Mouse (Mus musculus): Measurements from ENCODE around the gene Cpd. TPM values are rescaled to one million over a fixed set of nuclear protein-coding genes. Genes with fewer than 3 reads are reported as not detected.

The Cpd gene
- polyA plus RNA-seq, 1 experiment: 51.9 TPM

GRCm38 (mm10) chr11:76849596-76849995 lies 2.8 kb upstream of the Cpd start:
- Histone ChIP-seq H3K4me3 (ENCODE audit: insufficient read depth, low read length) (no peak overlapping the region), H3K4me1 (ENCODE audit: control insufficient read depth, insufficient read depth, low read length) (peaks cover 8% of the 10 kb centered on the region), H3K27ac (ENCODE audit: insufficient read depth, low read depth, low read length) (no peak overlapping the region)
- no peak for TF ChIP-seq POLR2A (IDR thresholded peaks at IDR 0.05; ENCODE audit: borderline replicate concordance, low read depth, low read length)
- TF ChIP-seq CTCF (IDR thresholded peaks at IDR 0.05; ENCODE audit: low read depth, low read length): no peak

- H3K4me3 ChIP-seq (ENCODE audit: insufficient read depth, low read length): no peak overlapping the region
- no peak overlapping the region for H3K27ac ChIP-seq (ENCODE audit: insufficient read depth, low read depth, low read length)
- H3K4me1 ChIP-seq (ENCODE audit: control insufficient read depth, insufficient read depth, low read length): peaks cover 14% of the 10 kb centered on the region
- no peak for TF ChIP-seq POLR2A (IDR thresholded peaks at IDR 0.05; ENCODE audit: borderline replicate concordance, low read depth, low read length)
- no peak for TF ChIP-seq CTCF (IDR thresholded peaks at IDR 0.05; ENCODE audit: low read depth, low read length)
These were observed 1.3 kb upstream of the Cpd start for GRCm38 (mm10) chr11:76848081-76848480.

- Histone ChIP-seq H3K4me3 (ENCODE audit: insufficient read depth, low read length) (peak overlapping the region; percentile 63), H3K27ac (ENCODE audit: insufficient read depth, low read depth, low read length) (no peak overlapping the region), H3K4me1 (ENCODE audit: control insufficient read depth, insufficient read depth, low read length) (peaks cover 14% of the 10 kb centered on the region)
- TF ChIP-seq POLR2A (IDR thresholded peaks at IDR 0.05; ENCODE audit: borderline replicate concordance, low read depth, low read length): no peak
- TF ChIP-seq CTCF (IDR thresholded peaks at IDR 0.05; ENCODE audit: low read depth, low read length): no peak
These were observed 536 bp upstream of the Cpd start for GRCm38 (mm10) chr11:76847354-76847753.

- no peak for TF ChIP-seq POLR2A (IDR thresholded peaks at IDR 0.05; ENCODE audit: borderline replicate concordance, low read depth, low read length)
- TF ChIP-seq CTCF (IDR thresholded peaks at IDR 0.05; ENCODE audit: low read depth, low read length): no peak
- peak overlapping the region; percentile 63 for H3K4me3 ChIP-seq (ENCODE audit: insufficient read depth, low read length)
- peak overlapping the region; percentile 32 for H3K27ac ChIP-seq (ENCODE audit: insufficient read depth, low read depth, low read length)
- H3K4me1 ChIP-seq (ENCODE audit: control insufficient read depth, insufficient read depth, low read length): peaks cover 14% of the 10 kb centered on the region
These were observed 574 bp downstream of the Cpd start for GRCm38 (mm10) chr11:76846011-76846877.

GRCm38 (mm10) chr11:76845275-76845980 lies 1.4 kb downstream of the Cpd start:
- Histone ChIP-seq H3K4me1 (ENCODE audit: control insufficient read depth, insufficient read depth, low read length) (peaks cover 14% of the 10 kb centered on the region), H3K27ac (ENCODE audit: insufficient read depth, low read depth, low read length) (peak overlapping the region; percentile 32), H3K4me3 (ENCODE audit: insufficient read depth, low read length) (peak overlapping the region; percentile 63)
- no peak for TF ChIP-seq CTCF (IDR thresholded peaks at IDR 0.05; ENCODE audit: low read depth, low read length)
- TF ChIP-seq POLR2A (IDR thresholded peaks at IDR 0.05; ENCODE audit: borderline replicate concordance, low read depth, low read length): no peak

- H3K27ac ChIP-seq (ENCODE audit: insufficient read depth, low read depth, low read length): no peak overlapping the region
- H3K4me1 ChIP-seq (ENCODE audit: control insufficient read depth, insufficient read depth, low read length): peaks cover 4% of the 10 kb centered on the region
- no peak overlapping the region for H3K4me3 ChIP-seq (ENCODE audit: insufficient read depth, low read length)
- TF ChIP-seq POLR2A (IDR thresholded peaks at IDR 0.05; ENCODE audit: borderline replicate concordance, low read depth, low read length) (no peak), CTCF (IDR thresholded peaks at IDR 0.05; ENCODE audit: low read depth, low read length) (no peak)
These were observed 8.2 kb downstream of the Cpd start for GRCm38 (mm10) chr11:76838573-76838972.

- Histone ChIP-seq H3K4me1 (ENCODE audit: control insufficient read depth, insufficient read depth, low read length) (0 out of 2 replicates have a peak, but pooled peaks cover 2% of the 10 kb centered on the region), H3K4me3 (ENCODE audit: insufficient read depth, low read length) (no peak overlapping the region), H3K27ac (ENCODE audit: insufficient read depth, low read depth, low read length) (no peak overlapping the region)
- TF ChIP-seq POLR2A (IDR thresholded peaks at IDR 0.05; ENCODE audit: borderline replicate concordance, low read depth, low read length) (no peak), CTCF (IDR thresholded peaks at IDR 0.05; ENCODE audit: low read depth, low read length) (no peak)
These were observed 10.5 kb downstream of the Cpd start for GRCm38 (mm10) chr11:76836317-76836716.

GRCm38 (mm10) chr11:76835868-76836267 lies 10.9 kb downstream of the Cpd start:
- TF ChIP-seq CTCF (IDR thresholded peaks at IDR 0.05; ENCODE audit: low read depth, low read length) (no peak), POLR2A (IDR thresholded peaks at IDR 0.05; ENCODE audit: borderline replicate concordance, low read depth, low read length) (no peak)
- no peak overlapping the region for H3K4me3 ChIP-seq (ENCODE audit: insufficient read depth, low read length)
- H3K4me1 ChIP-seq (ENCODE audit: control insufficient read depth, insufficient read depth, low read length): 0 out of 2 replicates have a peak, but pooled peaks cover 2% of the 10 kb centered on the region
- no peak overlapping the region for H3K27ac ChIP-seq (ENCODE audit: insufficient read depth, low read depth, low read length)

GRCm38 (mm10) chr11:76834665-76835064 lies 12.2 kb downstream of the Cpd start:
- Histone ChIP-seq H3K4me1 (ENCODE audit: control insufficient read depth, insufficient read depth, low read length) (no peaks in the 10 kb centered on the region), H3K27ac (ENCODE audit: insufficient read depth, low read depth, low read length) (no peak overlapping the region), H3K4me3 (ENCODE audit: insufficient read depth, low read length) (no peak overlapping the region)
- no peak for TF ChIP-seq POLR2A (IDR thresholded peaks at IDR 0.05; ENCODE audit: borderline replicate concordance, low read depth, low read length)
- no peak for TF ChIP-seq CTCF (IDR thresholded peaks at IDR 0.05; ENCODE audit: low read depth, low read length)

- no peak for TF ChIP-seq POLR2A (IDR thresholded peaks at IDR 0.05; ENCODE audit: borderline replicate concordance, low read depth, low read length)
- no peak for TF ChIP-seq CTCF (IDR thresholded peaks at IDR 0.05; ENCODE audit: low read depth, low read length)
- H3K4me3 ChIP-seq (ENCODE audit: insufficient read depth, low read length): no peak overlapping the region
These were observed 21.9 kb downstream of the Cpd start for GRCm38 (mm10) chr11:76824885-76825265.

More at GRCm38 (mm10) chr11:76824885-76825265, 21.9 kb downstream of the Cpd start:
- H3K27ac ChIP-seq (ENCODE audit: insufficient read depth, low read depth, low read length): no peak overlapping the region
- H3K4me1 ChIP-seq (ENCODE audit: control insufficient read depth, insufficient read depth, low read length): peaks cover 4% of the 10 kb centered on the region; the same call in 1 of the 2 replicates

Data from bone marrow macrophage, adult 2 months (primary cell).